Mouse (Mus musculus) kidney, embryonic 14.5 days (tissue): ENCODE results near the gene Fam208b. TPM values are rescaled to one million over a fixed set of nuclear protein-coding genes. Genes with fewer than 3 reads are reported as not detected.

ENCODE experiments used
- ATAC-seq: fragments of 200-750 bp; cut with Nextera tagmentation; 2 replicates; pipeline ENCODE4 v1.8.0; 2017; ENCODE audit warnings: moderate number of reproducible peaks, mild to moderate bottlenecking, moderate TSS enrichment, moderate library complexity; ENCODE audit not compliant: low FRiP score, low TSS enrichment
- H3K27ac ChIP-seq: fragments of 300-500 bp; sonication (generic); 2 replicates; pipeline ENCODE4 v1.5.1; 2014; ENCODE audit warnings: low read depth, mild to moderate bottlenecking, low read length, moderate library complexity, mixed read lengths
- H3K27me3 ChIP-seq: fragments of 300-500 bp; sonication (generic); 2 replicates; pipeline ENCODE4 v1.6.1; 2014; ENCODE audit warnings: mild to moderate bottlenecking, low read length; ENCODE audit not compliant: control insufficient read depth, insufficient read depth
- H3K36me3 ChIP-seq: fragments of 300-500 bp; sonication (generic); 2 replicates; pipeline ENCODE4 v1.6.1; 2014; ENCODE audit warnings: low read length, mixed read lengths; ENCODE audit not compliant: control insufficient read depth, insufficient read depth
- H3K4me1 ChIP-seq: fragments of 300-500 bp; sonication (generic); 2 replicates; pipeline ENCODE4 v1.6.1; 2014; ENCODE audit warnings: low read length, mixed read lengths; ENCODE audit not compliant: control insufficient read depth, insufficient read depth
- H3K4me2 ChIP-seq: fragments of 300-500 bp; sonication (generic); replicated peaks from 2 replicates; pipeline ENCODE4 v1.6.1; 2014; ENCODE audit warnings: low read depth, mild to moderate bottlenecking, low read length
- H3K4me3 ChIP-seq: fragments of 300-500 bp; sonication (generic); 2 replicates; pipeline ENCODE4 v1.5.1; 2014; ENCODE audit warnings: mild to moderate bottlenecking, low read length
- H3K9ac ChIP-seq: fragments of 300-500 bp; sonication (generic); 2 replicates; pipeline ENCODE4 v1.6.1; 2014; ENCODE audit warnings: low read depth, mild to moderate bottlenecking, low read length, moderate library complexity
- H3K9me3 ChIP-seq: fragments of 300-500 bp; sonication (generic); 2 replicates; pipeline ENCODE4 v1.6.1; 2016; ENCODE audit warnings: low read length; ENCODE audit not compliant: control insufficient read depth
- WGBS: fragments of 180-500 bp; shearing (Covaris S2); extraction: QIAGEN DNeasy Blood & Tissue Kit; methylation state at CpG from one replicate; pipeline ENCODE4 v1.1.7; 2014; 5-methylcytosine and 5-hydroxymethylcytosine counted together
- polyA plus RNA-seq: library from polyadenylated mRNA; unstranded; fragments of >200 nt; fragmentation: Nextera tagmentation; extraction: Ambion mirVana; gene quantifications from 2 replicates; pipeline ENCODE4 v1.2.1, GENCODE M21; 2014

Fam208b gene
- polyA plus RNA-seq, 1 experiment from 2014 or later: 25.8 TPM

GRCm38 (mm10) chr13:3544077-3544874, 66.6 kb downstream of the Fam208b start:
- Histone ChIP-seq H3K36me3 (peaks cover 8% of the 10 kb centered on the region; the same call in 1 of the 2 replicates), H3K27me3 (no peaks in the 10 kb centered on the region), H3K27ac (no peak overlapping the region), H3K4me3 (no peak overlapping the region), H3K4me1 (peaks cover 15% of the 10 kb centered on the region; the same call in 1 of the 2 replicates), H3K4me2 (no peak overlapping the region), H3K9me3 (no peaks in the 10 kb centered on the region), H3K9ac (no peak overlapping the region)
- ATAC-seq: no peak
- WGBS: 92% methylated on average over 4 of the region's 4 CpGs

GRCm38 (mm10) chr13:3541159-3541782, 69.6 kb downstream of the Fam208b start:
- Histone ChIP-seq H3K4me1 (peaks cover 15% of the 10 kb centered on the region; the same call in 1 of the 2 replicates), H3K9me3 (0 out of 2 replicates have a peak, but pooled peaks cover 2% of the 10 kb centered on the region), H3K4me2 (no peak overlapping the region), H3K27me3 (no peaks in the 10 kb centered on the region), H3K36me3 (no peaks in the 10 kb centered on the region; the same call in 1 of the 2 replicates), H3K4me3 (no peak overlapping the region), H3K9ac (no peak overlapping the region), H3K27ac (no peak overlapping the region)
- 84% methylated on average over 2 of the region's 2 CpGs for WGBS
- ATAC-seq: no peak

- peaks cover 15% of the 10 kb centered on the region; the same call in 1 of the 2 replicates for H3K4me1 ChIP-seq
- 0 out of 2 replicates have a peak, but pooled peaks cover 2% of the 10 kb centered on the region for H3K9me3 ChIP-seq
- peak overlapping the region; percentile 29; the same call in 1 of the 2 replicates for H3K9ac ChIP-seq
- no peak overlapping the region for H3K27ac ChIP-seq
- H3K4me2 ChIP-seq: peak overlapping the region; percentile 63
- 24% methylated on average over 2 of the region's 2 CpGs for whole genome bisulfite sequencing
- peak overlapping the region; percentile 89 for H3K4me3 ChIP-seq
- no peaks in the 10 kb centered on the region for H3K27me3 ChIP-seq
- H3K36me3 ChIP-seq: no peaks in the 10 kb centered on the region
- ATAC-seq: no peak
Measured at GRCm38 (mm10) chr13:3540166-3540565, 70.7 kb downstream of the Fam208b start.

DNA sequence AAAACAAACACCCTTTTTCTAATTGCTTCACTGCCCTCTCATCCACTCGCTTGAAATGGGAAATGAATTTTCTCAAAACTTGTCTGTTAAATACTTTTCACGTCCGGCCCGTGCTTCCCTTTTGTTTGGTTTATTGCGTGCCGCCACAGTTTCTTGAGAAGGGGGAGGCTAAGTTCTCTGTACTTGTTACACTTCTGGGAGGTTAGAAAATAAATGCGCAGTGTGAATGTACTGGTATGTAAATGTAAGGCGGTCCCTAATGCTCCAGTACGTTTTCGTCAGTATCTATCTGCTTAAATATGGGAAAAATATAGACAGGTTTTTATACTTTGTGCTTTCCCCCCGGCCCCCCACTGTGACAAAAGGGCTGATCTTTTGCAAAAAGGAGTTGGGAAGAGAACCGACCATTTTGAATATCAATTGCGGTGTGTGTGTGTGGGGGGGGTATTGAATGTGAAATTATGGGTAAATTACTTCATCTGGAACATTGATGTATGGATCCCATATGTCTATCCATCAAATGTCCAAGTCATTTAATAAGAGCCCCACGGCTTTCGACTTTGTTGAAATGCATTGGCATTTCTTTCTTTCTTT, 71.8 kb downstream of the Fam208b start:
- no peak for ATAC-seq
- Histone ChIP-seq H3K4me3 (peak overlapping the region; percentile 89), H3K4me1 (peaks cover 15% of the 10 kb centered on the region; the same call in 1 of the 2 replicates), H3K4me2 (peak overlapping the region; percentile 63), H3K9ac (peak overlapping the region; percentile 97), H3K9me3 (0 out of 2 replicates have a peak, but pooled peaks cover 2% of the 10 kb centered on the region), H3K36me3 (no peaks in the 10 kb centered on the region), H3K27ac (peak overlapping the region; percentile 99), H3K27me3 (no peaks in the 10 kb centered on the region)
- WGBS: 4% methylated on average over 15 of the region's 15 CpGs

GRCm38 (mm10) chr13:3538223-3538968, 72.5 kb downstream of the Fam208b start:
- ATAC-seq: peak; percentile 76
- H3K27ac ChIP-seq: peak overlapping the region; percentile 99
- no peaks in the 10 kb centered on the region for H3K27me3 ChIP-seq
- H3K4me3 ChIP-seq: peak overlapping the region; percentile 89
- 0 out of 2 replicates have a peak, but pooled peaks cover 2% of the 10 kb centered on the region for H3K9me3 ChIP-seq
- 1% methylated on average over 56 of the region's 59 CpGs for WGBS
- no peaks in the 10 kb centered on the region for H3K36me3 ChIP-seq
- peaks cover 15% of the 10 kb centered on the region; the same call in 1 of the 2 replicates for H3K4me1 ChIP-seq
- peak overlapping the region; percentile 97 for H3K9ac ChIP-seq
- H3K4me2 ChIP-seq: peak overlapping the region; percentile 63

GRCm38 (mm10) chr13:3537594-3538222, 73.2 kb downstream of the Fam208b start, which contains the start of gene Gdi2:
TSS of gene Gdi2 (plus strand) at chr13:3538063.
- under 1% methylated on average over 38 of the region's 47 CpGs for WGBS
- Histone ChIP-seq H3K27me3 (no peaks in the 10 kb centered on the region), H3K9me3 (0 out of 2 replicates have a peak, but pooled peaks cover 2% of the 10 kb centered on the region), H3K36me3 (no peaks in the 10 kb centered on the region), H3K4me2 (peak within 1 kb of the TSS; percentile 78), H3K4me1 (peaks cover 15% of the 10 kb centered on the region; the same call in 1 of the 2 replicates), H3K9ac (peak within 1 kb of the TSS; percentile 97), H3K4me3 (peak within 1 kb of the TSS; percentile 89), H3K27ac (peak within 1 kb of the TSS; percentile 99)
- peak; percentile 98 for ATAC-seq

GRCm38 (mm10) chr13:3534146-3534545, 76.8 kb downstream of the Fam208b start:
- Histone ChIP-seq H3K27ac (no peak overlapping the region), H3K9me3 (0 out of 2 replicates have a peak, but pooled peaks cover 2% of the 10 kb centered on the region), H3K9ac (no peak overlapping the region), H3K4me2 (no peak overlapping the region), H3K4me1 (no peaks in the 10 kb centered on the region), H3K27me3 (no peaks in the 10 kb centered on the region), H3K4me3 (no peak overlapping the region), H3K36me3 (no peaks in the 10 kb centered on the region)
- 94% methylated on average over 4 of the region's 4 CpGs for WGBS
- no peak for ATAC-seq

- no peak overlapping the region for H3K9ac ChIP-seq
- WGBS: 65% methylated on average over 4 of the region's 4 CpGs
- H3K4me1 ChIP-seq: no peaks in the 10 kb centered on the region
- no peak overlapping the region for H3K4me3 ChIP-seq
- no peak overlapping the region for H3K4me2 ChIP-seq
- no peak for ATAC-seq
- H3K27me3 ChIP-seq: no peaks in the 10 kb centered on the region
- H3K36me3 ChIP-seq: no peaks in the 10 kb centered on the region
- no peak overlapping the region for H3K27ac ChIP-seq
- 0 out of 2 replicates have a peak, but pooled peaks cover 2% of the 10 kb centered on the region for H3K9me3 ChIP-seq
Measured at GRCm38 (mm10) chr13:3532451-3532850, 78.5 kb downstream of the Fam208b start.
